ENCODE assay signal across 9 mouse cellular contexts in genomic region chr8:120250750-120251410, GRCm38 (mm10). TPM values are rescaled to one million over a fixed set of nuclear protein-coding genes. Genes with fewer than 3 reads are reported as not detected.
DNase-seq lines count a peak whose midpoint lies in the region; ATAC-seq lines count a peak whose summit lies in the region.
"Had no signal": no experiment of that assay in that cellular context is flagged by ENCODE, and none has a peak within 500 bp of the region (broad histone marks: within the 10 kb centered on the region; RNA-seq: fewer than 3 reads in every experiment).

No protein-coding gene starts in this region.

- no peak overlapping the region for H3K4me2 ChIP-seq in heart, embryonic 15.5 days
- H3K4me2 ChIP-seq in hindbrain, embryonic 14.5 days (replicated peaks) = no peak overlapping the region; the same call in 1 of the 2 replicates
- no peak overlapping the region for H3K4me2 ChIP-seq in neural tube, embryonic 13.5 days

- no peaks in the 10 kb centered on the region for H3K36me3 ChIP-seq in heart, embryonic 15.5 days
- H3K36me3 ChIP-seq in embryonic facial prominence, embryonic 10.5 days (replicated peaks) = peaks cover 20% of the 10 kb centered on the region
- no peaks in the 10 kb centered on the region for H3K36me3 ChIP-seq in hindbrain, embryonic 14.5 days (replicated peaks; ENCODE audit: control insufficient read depth, insufficient read depth)
- no peaks in the 10 kb centered on the region for H3K36me3 ChIP-seq in neural tube, embryonic 13.5 days

- no peak for DNase-seq in heart, adult 8-10 months (ENCODE audit: low spot score)
- DNase-seq in embryonic facial prominence, embryonic 10.5 days (ENCODE audit: low spot score) = no peak
- peak; percentile 56 for DNase-seq in hindbrain, embryonic 14.5 days (ENCODE audit: low spot score)
- DNase-seq in ovary, postnatal 10 days (ENCODE audit: low spot score) = no peak

- no peaks in the 10 kb centered on the region for H3K27me3 ChIP-seq in heart, embryonic 15.5 days
- H3K27me3 ChIP-seq in embryonic facial prominence, embryonic 10.5 days (replicated peaks; ENCODE audit: low read depth, poor library complexity, severe bottlenecking) = no peaks in the 10 kb centered on the region
- no peaks in the 10 kb centered on the region for H3K27me3 ChIP-seq in hindbrain, embryonic 14.5 days (ENCODE audit: control insufficient read depth, insufficient read depth, low read length)
- H3K27me3 ChIP-seq in neural tube, embryonic 13.5 days = no peaks in the 10 kb centered on the region

- H3K27ac ChIP-seq in heart, embryonic 15.5 days = 0 out of 2 replicates have a peak overlapping the region, but pooled peaks have one; percentile 15
- H3K27ac ChIP-seq in embryonic facial prominence, embryonic 10.5 days (replicated peaks) = peak overlapping the region; percentile 26
- peak overlapping the region; percentile 86 for H3K27ac ChIP-seq in hindbrain, embryonic 14.5 days
- H3K27ac ChIP-seq in neural tube, embryonic 13.5 days (replicated peaks) = peak overlapping the region; percentile 82
- H3K27ac ChIP-seq: macrophage had no signal

- H3K9me3 ChIP-seq in heart, embryonic 15.5 days (replicated peaks) = no peaks in the 10 kb centered on the region
- H3K9me3 ChIP-seq in embryonic facial prominence, embryonic 10.5 days = no peaks in the 10 kb centered on the region
- no peaks in the 10 kb centered on the region for H3K9me3 ChIP-seq in hindbrain, embryonic 14.5 days (ENCODE audit: control insufficient read depth, low read length)
- H3K9me3 ChIP-seq in neural tube, embryonic 13.5 days = no peaks in the 10 kb centered on the region

- WGBS in heart, embryonic 15.5 days = 57% methylated on average over 16 of the region's 16 CpGs
- 72% methylated on average over 16 of the region's 16 CpGs for WGBS in embryonic facial prominence, embryonic 10.5 days
- WGBS in hindbrain, embryonic 14.5 days = 50% methylated on average over 16 of the region's 16 CpGs
- 68% methylated on average over 16 of the region's 16 CpGs for WGBS in neural tube, embryonic 13.5 days

- H3K9ac ChIP-seq in heart, embryonic 15.5 days = no peak overlapping the region
- peak overlapping the region; percentile 46 for H3K9ac ChIP-seq in hindbrain, embryonic 14.5 days
- H3K9ac ChIP-seq in neural tube, embryonic 13.5 days = peak overlapping the region; percentile 54

- H3K4me1 ChIP-seq in heart, embryonic 15.5 days (replicated peaks) = peaks cover 30% of the 10 kb centered on the region
- peaks cover 58% of the 10 kb centered on the region for H3K4me1 ChIP-seq in embryonic facial prominence, embryonic 10.5 days
- H3K4me1 ChIP-seq in hindbrain, embryonic 14.5 days (replicated peaks; ENCODE audit: control insufficient read depth, insufficient read depth, low read length) = peaks cover 14% of the 10 kb centered on the region
- H3K4me1 ChIP-seq in neural tube, embryonic 13.5 days (replicated peaks) = peaks cover 38% of the 10 kb centered on the region

- no peak overlapping the region for H3K4me3 ChIP-seq in heart, embryonic 15.5 days
- H3K4me3 ChIP-seq in embryonic facial prominence, embryonic 10.5 days = no peak overlapping the region
- no peak overlapping the region for H3K4me3 ChIP-seq in hindbrain, embryonic 14.5 days (replicated peaks; ENCODE audit: low read length)
- no peak overlapping the region for H3K4me3 ChIP-seq in neural tube, embryonic 13.5 days

- no peak for ATAC-seq in heart, embryonic 15.5 days (replicated peaks; ENCODE audit: insufficient number of reproducible peaks, insufficient read depth, low FRiP score, low read depth)
- no peak; the same call in 1 of the 2 replicates for ATAC-seq in hindbrain, embryonic 14.5 days (ENCODE audit: low FRiP score)
- ATAC-seq in neural tube, embryonic 13.5 days (ENCODE audit: low read depth) = peak; percentile 51; the same call in 1 of the 2 replicates
- ATAC-seq in megakaryocyte-erythroid progenitor cell, adult 5-6 weeks (replicated peaks; ENCODE audit: low FRiP score, low TSS enrichment, poor library complexity, severe bottlenecking) = no peak
- no peak for ATAC-seq in CD4-positive, CD25-positive, alpha-beta regulatory T cell, adult 4 months

RNA-seq across cellular contexts. Expression of gene Gse1, which starts 22.6 kb away (rescaled TPM):
- 8.9 and 10.8 TPM in 2 replicates for polyA plus RNA-seq in heart, embryonic 15.5 days (2015; fragmentation: Nextera tagmentation; extraction: Ambion mirVana)
- total RNA-seq in heart, adult 8-10 months (2022) = 10 to 100 TPM; 18.9 to 29.1 (median 23.3) TPM
- 9.9 and 10.2 TPM in 2 replicates for polyA plus RNA-seq in embryonic facial prominence, embryonic 10.5 days (2016; fragmentation: Nextera tagmentation; extraction: Ambion mirVana)
- 18.8 and 23.9 TPM in 2 replicates for polyA plus RNA-seq in hindbrain, embryonic 14.5 days (2014; fragmentation: Nextera tagmentation; extraction: Ambion mirVana)
- 17.0 and 17.1 TPM in 2 replicates for polyA plus RNA-seq in neural tube, embryonic 13.5 days (2015; fragmentation: Nextera tagmentation; extraction: Ambion mirVana)
- total RNA-seq in megakaryocyte-erythroid progenitor cell, adult 5-6 weeks (2014; fragmentation: Nextera tagmentation) = 80.6 and 84.3 TPM in 2 replicates
- 21.8 and 27.2 TPM in 2 replicates for total RNA-seq in megakaryocyte-erythroid progenitor cell, adult 5-6 weeks (2017)
- 1 to 10 TPM; 2.2 to 4.2 TPM for polyA plus RNA-seq in CD4-positive, CD25-positive, alpha-beta regulatory T cell, adult 4 months (2017; shearing (Covaris generic))

Comparison
In these comparisons a context has a peak if more than half of its experiments do, and no peak if none do; other contexts are left out.
1. H3K27ac ChIP-seq: peak in every context shown above with its lines; median percentile 86 in hindbrain, embryonic 14.5 days; 82 in neural tube, embryonic 13.5 days; 26 in embryonic facial prominence, embryonic 10.5 days; 15 in heart, embryonic 15.5 days.